Mouse (Mus musculus) urinary bladder, adult 18-20 months (tissue): ENCODE data around the gene Lipt1.

Experiments
- DNase-seq, 2 experiments: peaks; one replicate each; pipeline ENCODE4 v3.0.0; 2022; ENCODE audit warnings: low spot score in 2 of 2, mixed read lengths in 2 of 2

Gene Lipt1

GRCm38 (mm10) chr1:37871704-37872103 lies at the start of gene Lipt1:
TSS of gene Lipt1 (plus strand) at chr1:37871738.
- DNase-seq: no peak

GRCm38 (mm10) chr1:37831681-37832080 lies 39.9 kb upstream of the Lipt1 start:
- DNase-seq: no peak

- no peak for DNase-seq
Observed at GRCm38 (mm10) chr1:37846878-37847277, 24.7 kb upstream of the Lipt1 start.

- no peak for DNase-seq
Observed at GRCm38 (mm10) chr1:37850696-37851095, 20.8 kb upstream of the Lipt1 start.

GRCm38 (mm10) chr1:37864511-37865400 lies 6.8 kb upstream of the Lipt1 start:
- peak; percentile 96 to 99 for DNase-seq

GRCm38 (mm10) chr1:37865401-37866215 lies 5.9 kb upstream of the Lipt1 start:
- DNase-seq: no peak

GRCm38 (mm10) chr1:37866286-37866685 lies 5.3 kb upstream of the Lipt1 start, which contains the start of gene Tsga10:
TSS of gene Tsga10 (minus strand) at chr1:37866429.
- DNase-seq: no peak

GRCm38 (mm10) chr1:37867056-37867455 lies 4.5 kb upstream of the Lipt1 start:
- DNase-seq: no peak

GRCm38 (mm10) chr1:37867684-37868322 lies 3.7 kb upstream of the Lipt1 start:
- DNase-seq: no peak

- no peak for DNase-seq
Observed at GRCm38 (mm10) chr1:37868640-37869039, 2.9 kb upstream of the Lipt1 start.

GRCm38 (mm10) chr1:37869362-37869761 lies 2.2 kb upstream of the Lipt1 start:
- no peak for DNase-seq

- DNase-seq: peak; percentile 64 to 68
Observed at GRCm38 (mm10) chr1:37872131-37873067, 861 bp downstream of the Lipt1 start.

- DNase-seq: no peak
Observed at GRCm38 (mm10) chr1:37873157-37873556, 1.6 kb downstream of the Lipt1 start.

- DNase-seq: no peak
Observed at GRCm38 (mm10) chr1:37877736-37878460, 6.4 kb downstream of the Lipt1 start.

- no peak for DNase-seq
Observed at GRCm38 (mm10) chr1:37883411-37883810, 11.9 kb downstream of the Lipt1 start.

GRCm38 (mm10) chr1:37884451-37884850 lies 12.9 kb downstream of the Lipt1 start:
- no peak for DNase-seq

- DNase-seq: no peak
Observed at GRCm38 (mm10) chr1:37889206-37889605, 17.7 kb downstream of the Lipt1 start.

- DNase-seq: peak; percentile 82 to 86
Observed at GRCm38 (mm10) chr1:37890025-37890652, 18.6 kb downstream of the Lipt1 start, which contains the start of the genes Mitd1 and Mrpl30. TSS of gene Mitd1 (minus strand) at chr1:37890411. TSS of gene Mrpl30 (plus strand) at chr1:37890477.

GRCm38 (mm10) chr1:37891400-37891799 lies 19.9 kb downstream of the Lipt1 start:
- DNase-seq: no peak

- DNase-seq: no peak
Observed at GRCm38 (mm10) chr1:37894606-37895005, 23.1 kb downstream of the Lipt1 start.
